Mouse (Mus musculus): Measurements from ENCODE around the gene Ccdc183.

Ccdc183 gene

DNA sequence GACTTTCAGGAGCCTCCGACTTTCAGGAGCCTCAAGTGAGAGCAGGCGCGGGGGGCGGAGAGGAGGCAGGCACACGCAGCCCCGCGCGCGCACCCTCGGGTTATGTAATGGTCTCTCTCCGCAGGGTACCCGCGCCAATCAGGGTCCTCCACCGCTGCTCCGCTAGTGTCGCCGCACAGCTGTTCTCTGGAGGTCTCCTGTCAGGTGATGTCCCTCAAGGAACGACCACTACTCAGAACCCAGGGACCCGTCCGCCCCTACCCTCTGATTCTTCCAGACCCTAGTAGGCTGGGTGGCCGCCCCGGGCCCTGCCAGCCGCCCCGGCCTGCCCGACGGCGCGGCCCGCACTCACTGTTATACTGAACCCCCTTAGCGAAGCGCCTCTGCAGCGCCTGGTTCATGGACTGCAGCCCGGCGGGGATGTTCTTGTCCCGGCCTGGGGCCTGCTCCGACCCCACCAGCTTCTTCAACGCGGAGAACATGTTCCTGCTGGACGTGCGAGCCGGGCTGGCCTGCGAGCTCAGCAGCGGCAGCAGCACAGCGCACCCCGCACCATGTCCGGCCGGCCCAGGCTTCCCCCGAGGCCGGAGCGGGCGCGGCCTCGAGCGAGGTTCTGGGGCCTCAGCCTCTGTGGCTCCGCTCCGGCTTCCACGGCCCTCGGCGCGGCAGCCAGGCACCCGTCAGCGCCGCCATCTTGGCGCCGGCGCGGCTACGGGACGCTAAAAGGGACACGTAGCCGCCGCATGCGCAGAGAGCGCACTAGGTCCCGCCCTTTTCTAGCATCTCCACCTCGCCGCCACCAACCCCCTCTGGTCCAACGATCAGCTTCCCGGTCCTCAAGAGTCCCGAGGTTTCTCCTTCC is 9.5 kb downstream of the Ccdc183 start, which contains the start of gene Rabl6:
TSS of gene Rabl6 (minus strand) at position 761 of the 862 bp plus-strand sequence.
- DNase-seq (ENCODE audit: extremely low spot score): peak; percentile 90

DNA sequence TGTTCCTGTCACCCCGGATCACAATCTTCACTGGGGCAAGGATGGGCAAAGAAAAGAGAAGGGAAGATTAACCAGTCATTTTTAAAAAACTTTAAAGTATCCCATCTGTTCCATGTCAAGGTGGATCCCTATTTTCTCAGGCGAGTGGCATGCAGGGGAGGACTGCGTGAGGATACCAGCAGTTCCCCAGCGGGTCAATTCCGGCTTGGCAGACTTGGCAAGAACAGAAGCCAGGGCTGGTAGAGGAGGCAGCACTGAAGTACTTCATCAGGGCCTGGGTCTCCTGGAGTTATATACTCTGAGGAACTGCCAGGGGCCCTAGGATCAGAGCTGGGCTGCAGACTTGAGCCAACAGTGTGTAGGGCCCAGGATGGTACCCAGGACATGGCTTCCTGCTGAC is 15.0 kb downstream of the Ccdc183 start:
- no peak for DNase-seq (ENCODE audit: extremely low spot score)

DNA sequence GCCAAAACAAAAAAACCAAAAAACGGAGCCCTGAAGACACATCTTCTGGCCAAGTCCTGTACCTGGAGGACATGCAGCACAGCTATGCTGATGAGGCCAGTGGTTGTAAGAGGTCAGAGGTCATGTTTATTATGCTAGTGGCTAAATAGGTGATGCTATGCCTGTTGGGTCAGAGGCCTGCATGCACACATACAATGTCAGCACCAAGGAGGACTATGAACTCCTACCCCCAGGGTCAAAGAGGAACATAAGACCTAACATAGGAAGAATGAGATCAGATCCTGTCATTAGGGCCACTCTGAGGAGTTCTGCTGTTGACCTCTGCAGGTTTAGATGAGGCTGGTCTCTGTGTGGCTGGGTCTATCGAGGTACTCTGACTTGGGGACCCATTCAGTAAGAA is 17.4 kb downstream of the Ccdc183 start:
- no peak for DNase-seq (ENCODE audit: extremely low spot score)

DNA sequence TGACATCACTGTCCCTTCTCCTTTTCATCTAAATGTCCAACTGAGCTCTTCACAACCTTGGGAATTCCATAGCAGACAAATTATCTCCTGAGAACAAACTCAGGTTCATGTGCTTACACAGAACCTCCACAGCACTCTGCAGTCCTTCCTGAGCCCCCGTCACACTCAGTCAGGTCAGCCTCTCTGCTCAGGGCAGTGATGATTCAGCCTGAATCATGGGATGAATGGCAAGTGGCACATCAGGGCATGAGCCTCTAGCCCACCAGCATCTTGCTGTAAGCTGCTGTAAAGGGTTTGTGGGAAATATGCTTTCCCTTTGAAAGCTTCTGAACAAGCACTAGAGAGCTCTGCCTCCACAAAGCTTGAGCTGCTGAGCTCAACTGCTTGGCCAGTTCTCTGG is 18.7 kb downstream of the Ccdc183 start:
- DNase-seq (ENCODE audit: extremely low spot score): no peak

DNA sequence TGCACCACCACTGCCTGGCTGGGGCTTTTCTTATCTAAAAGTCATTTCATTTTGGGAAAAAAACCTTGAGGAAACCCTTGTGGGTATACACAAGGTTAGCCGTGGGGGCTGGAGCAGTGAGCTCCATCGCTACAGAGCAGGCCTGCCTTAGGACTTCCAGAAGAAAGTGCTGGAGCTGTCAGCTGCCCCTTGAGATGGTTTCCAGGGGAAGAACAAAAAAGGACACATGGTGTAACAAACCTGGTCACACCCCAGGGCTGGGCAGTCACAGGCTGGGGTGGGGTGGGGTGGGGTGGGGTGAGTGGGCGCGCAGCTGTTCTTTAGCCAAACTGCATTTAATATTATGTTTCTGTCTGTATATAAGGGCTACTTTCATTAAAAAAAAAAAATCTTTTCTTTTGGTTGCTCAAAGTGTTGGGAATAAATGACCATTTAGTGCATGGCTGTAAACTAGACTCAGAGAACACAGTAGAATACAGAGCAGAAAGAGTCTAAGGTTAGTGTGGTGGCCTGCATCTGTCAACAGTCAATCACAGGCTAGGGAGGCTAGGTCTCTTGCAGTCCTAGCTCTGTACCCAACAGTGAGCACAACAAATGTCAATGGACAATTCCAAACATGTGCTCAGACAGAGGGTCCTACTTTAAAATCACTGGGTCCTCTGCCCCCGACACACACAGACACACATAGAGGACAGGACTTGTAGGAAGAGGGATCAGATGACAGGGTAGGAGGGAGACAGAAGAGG is 20.5 kb downstream of the Ccdc183 start:
- no peak for DNase-seq (ENCODE audit: extremely low spot score)

DNA sequence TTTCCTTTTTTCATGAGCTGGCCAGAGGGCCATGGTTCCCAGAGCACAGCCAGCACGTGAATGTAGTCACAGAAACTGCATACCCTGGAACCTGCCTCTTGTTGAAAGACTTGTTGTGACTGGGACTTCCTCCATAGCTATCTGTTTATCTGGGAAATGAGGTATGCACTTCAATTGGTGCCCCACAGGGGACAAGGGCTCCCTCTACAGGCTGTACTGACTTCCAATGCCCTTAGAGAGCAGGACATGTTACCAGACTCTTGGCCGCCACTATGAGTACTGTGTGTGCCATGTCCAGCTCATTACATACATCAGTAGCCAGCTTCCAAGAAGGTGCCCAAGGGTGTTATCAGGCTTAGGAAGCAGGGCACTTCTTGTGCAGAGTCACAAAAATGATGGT is 25.6 kb downstream of the Ccdc183 start:
- no peak for DNase-seq (ENCODE audit: extremely low spot score)

DNA sequence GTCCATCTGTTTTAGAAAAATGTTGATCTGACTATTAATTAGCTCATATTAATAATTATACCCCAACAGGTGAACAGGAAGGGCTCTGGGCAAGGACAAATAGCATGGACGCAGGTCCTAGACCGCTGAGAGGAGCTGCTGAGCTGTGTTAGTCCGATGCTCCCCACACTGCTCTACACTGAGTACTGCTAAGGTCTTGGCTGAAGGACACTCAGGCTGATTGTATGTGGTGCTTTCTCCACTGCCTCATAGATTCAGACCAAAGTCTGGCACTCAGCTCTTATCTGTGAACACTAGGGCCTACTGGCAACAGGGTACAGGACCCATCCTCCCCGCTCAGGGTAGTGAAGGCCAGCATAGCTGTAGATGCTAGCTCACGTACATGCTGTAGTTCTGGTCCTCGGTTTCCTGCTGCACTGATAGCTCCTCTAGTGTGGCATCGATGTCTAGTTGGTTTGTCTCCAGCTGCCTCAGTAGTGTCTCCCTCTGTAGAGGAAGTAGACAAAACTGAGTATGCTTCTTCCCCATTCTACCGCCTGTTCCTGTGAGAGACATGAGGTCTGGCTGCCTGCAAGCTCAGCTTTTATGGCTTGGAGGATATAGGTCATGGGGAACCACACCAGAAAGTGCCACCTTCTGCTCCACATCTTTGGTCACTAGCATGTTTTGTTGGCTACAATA is 29.1 kb downstream of the Ccdc183 start:
- DNase-seq (ENCODE audit: extremely low spot score): no peak

DNA sequence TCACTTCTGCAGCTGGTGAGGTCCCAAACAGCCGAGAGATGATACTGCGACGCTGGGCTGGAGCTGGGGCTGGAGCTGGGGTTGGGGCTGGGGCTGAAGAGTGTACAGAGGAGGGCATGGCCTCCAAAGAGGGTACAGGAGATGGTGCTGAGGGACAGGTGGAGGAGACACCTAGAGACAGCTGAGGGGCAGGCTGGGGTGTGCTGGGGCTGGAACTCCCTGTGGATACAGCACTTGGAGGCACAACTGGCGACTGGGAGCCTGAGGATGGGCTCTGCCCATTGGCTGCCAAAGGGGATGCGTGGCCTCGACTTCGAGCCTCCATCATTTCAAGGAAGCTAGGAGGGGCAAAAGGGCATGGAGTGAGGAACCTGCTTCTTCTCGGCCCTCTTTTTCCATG is 30.2 kb downstream of the Ccdc183 start:
- no peak for DNase-seq (ENCODE audit: extremely low spot score)

DNA sequence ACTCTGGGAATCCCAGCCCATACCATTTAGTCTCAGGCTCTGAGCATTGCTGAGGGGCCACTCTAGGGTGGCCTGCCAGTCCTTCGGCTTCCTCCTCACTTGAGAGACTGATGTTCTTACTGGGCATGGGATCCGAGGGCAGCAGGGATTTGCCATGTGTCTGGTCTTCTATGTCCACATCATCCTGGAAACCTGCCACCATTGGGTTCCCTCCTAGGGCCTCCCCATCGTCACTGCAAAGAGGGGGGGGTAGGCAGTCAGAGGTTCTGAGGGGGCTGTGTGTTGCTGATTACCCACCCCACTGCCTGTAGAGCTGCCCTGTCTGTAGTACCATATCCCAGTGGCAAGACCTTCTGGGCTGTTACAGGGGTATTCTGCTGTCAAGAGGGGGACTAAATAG is 31.9 kb downstream of the Ccdc183 start:
- DNase-seq (ENCODE audit: extremely low spot score): no peak

DNA sequence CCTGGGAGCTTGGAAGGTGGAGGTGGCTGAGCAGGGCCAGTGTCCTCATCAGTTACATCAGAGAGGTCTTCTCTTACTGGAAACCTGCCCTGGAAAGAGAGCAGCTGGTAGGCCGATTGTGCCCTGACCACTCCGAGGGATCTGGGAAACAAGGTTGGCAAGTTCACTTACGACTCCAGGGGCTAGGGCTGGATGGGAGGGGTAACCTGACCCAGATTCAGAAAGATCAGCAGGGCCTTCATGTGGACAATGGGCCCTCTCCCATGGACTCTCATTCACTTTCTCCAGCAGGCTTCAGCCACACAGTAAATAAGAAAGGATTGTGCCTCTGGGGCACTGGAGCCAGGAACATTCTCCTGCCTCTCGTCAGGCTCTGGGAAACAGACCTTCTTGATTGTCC is 32.6 kb downstream of the Ccdc183 start:
- DNase-seq (ENCODE audit: extremely low spot score): no peak

DNA sequence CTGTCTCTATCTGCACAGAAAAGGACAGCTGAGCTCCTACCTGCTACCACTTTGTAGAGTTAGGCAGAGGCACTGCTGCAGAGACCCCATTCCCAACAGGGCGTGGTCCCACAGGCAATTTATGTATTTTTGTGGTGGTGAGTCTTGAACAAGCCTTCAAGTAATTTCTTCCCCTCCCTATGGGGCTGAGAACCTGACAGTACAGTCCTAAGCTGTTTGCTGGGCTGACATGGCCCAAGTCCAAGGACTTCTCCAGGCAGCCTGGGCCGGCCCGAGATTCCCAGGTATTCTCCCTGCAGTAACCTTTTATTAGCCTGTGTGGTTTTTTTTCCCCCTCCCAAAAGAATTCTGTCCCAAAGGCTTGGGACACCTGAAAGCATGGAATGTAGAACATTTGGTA is 33.3 kb downstream of the Ccdc183 start:
- no peak for DNase-seq (ENCODE audit: extremely low spot score)

DNA sequence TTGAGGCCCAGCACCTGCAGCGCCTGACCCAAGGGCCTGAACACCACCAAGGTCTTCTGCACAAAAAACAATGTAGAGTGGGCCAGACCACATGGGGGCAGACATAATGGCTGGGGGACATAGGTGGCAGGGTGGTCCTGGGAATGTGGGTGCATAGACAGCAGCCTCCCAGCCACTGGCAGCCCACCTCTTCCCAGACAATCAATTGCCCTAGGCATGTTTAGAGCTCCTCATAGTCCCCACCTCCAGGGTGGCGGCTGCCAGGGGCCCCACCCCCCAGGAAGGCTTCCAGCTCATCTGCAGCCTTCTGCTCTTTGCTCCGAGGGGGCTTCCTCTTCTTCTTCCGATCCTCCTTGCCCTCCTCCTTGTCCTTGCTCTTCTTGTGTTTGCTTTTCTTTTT is 33.9 kb downstream of the Ccdc183 start:
- DNase-seq (ENCODE audit: extremely low spot score): no peak

DNA sequence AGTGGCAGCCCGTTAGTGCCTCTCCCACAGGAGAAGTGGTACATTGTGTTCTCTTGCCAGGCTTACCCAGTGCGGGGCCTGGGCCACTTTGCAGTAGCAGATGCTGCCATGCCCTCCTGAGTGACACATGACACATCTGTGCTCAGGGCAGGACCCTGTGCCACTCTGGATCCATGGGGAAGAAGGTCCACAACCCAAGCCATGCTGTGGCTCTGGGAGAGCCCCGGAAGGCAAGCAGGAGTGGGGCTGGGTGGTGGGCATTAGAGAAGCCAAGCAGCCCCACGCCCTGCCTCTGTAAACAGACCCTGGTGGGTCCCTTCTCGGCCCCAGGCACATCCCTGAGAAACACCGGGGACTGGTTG is 34.4 kb downstream of the Ccdc183 start:
- DNase-seq (ENCODE audit: extremely low spot score): no peak

DNA sequence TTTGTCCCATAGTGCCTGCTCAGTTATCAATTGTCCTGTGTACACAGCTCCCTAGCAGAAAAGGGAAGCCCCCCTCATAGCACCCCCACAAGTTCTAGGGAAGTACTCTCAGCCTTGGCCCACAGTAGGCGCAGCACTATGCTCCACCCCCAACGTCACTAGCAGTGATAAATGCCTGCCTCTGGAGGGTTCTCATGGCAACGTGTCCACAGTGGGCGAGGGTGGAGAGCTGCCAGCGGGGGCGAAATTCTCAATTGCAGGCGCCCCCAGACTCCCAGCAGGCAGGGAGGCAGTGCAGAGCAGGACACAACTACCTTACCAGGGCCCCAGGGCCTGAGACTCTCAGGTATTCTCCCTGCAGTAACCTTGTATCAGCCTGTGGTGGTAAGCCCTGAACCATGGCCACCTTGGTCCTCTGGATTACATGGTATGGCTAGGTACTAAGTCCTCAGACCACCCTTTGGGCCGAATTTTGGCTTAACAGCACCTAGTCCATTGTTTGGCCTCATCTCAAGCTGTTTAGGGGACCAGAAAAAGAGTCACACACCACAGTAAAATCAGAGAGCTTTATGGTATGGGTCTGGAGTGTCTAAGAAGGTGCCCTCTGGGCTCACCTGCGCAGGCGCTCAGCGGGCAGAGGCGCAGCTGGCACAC is 34.9 kb downstream of the Ccdc183 start:
- DNase-seq (ENCODE audit: extremely low spot score): no peak

DNA sequence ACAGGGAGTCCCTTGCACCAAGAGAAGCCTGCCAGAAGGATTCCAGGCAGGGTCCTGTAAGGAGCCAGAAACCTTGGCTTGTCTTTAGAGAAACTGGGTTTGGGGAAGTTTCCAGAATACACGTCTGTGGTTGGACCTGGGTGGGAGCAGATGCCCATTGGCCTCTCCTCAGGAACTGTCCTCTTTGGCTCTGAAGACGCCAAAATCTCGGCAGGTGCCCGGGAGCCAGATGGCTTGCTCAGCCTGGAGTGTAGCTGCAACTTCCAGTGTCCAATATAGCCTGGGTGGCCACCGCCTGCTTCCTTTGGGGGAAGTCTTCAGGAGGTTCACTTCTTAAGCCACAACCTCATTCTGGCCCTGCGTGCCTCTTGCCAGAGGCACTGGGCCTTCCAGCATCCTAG is 35.6 kb downstream of the Ccdc183 start:
- no peak for DNase-seq (ENCODE audit: extremely low spot score)

DNA sequence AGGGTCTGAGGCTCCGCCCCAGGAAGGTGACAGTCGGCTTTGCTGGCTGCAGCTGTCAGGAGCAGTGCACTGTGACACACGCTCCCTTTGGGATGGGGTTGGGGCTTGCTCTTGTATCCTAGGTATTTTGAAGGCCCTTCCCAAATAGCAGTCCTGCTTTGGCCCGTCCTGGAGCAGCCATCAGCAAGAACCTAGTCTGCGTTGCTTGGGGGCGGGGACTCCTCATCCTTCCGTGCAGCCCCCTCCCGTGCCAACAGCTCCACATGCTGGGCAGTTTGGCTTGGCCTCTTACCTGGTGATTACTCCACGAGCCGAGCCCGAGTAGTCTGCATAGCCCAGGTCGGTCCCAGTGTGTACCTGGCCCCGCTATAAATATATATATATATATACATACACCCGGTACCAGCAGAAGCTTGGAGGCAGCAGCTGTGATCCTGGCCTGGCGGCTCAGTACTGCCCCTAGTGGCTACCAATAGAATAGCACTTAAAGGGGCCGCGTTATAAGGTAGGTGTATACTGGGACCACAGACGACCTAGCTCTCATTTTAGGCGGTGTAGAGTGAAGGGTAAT is 36.1 kb downstream of the Ccdc183 start, which contains the start of gene Ajm1:
TSS of gene Ajm1 (minus strand) at position 464 of the 571 bp plus-strand sequence.
- peak; percentile 75 for DNase-seq (ENCODE audit: extremely low spot score)

DNA sequence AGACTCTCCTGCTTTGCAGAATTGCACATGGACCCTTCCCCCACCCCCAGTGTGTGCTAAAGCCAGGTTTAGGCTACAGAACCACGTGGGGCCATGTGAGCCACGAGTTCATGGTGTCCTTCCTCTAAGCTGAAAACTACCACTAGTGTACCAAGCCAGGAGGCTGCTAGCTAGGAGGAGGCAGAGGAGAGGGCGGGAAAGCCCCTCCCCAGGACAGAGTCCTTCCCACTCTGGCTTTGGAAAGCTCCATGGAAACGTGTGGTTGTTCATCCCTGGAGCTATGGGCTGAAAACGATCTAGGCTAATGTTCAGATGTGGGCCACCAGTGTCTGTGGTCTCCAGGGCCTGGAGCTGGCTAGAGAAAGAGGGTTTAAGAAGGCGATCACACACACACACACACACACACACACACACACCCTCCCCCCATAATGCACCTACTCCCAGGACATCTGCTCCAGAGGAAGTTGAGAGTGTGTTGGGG is 36.8 kb downstream of the Ccdc183 start:
- no peak for DNase-seq (ENCODE audit: extremely low spot score)

DNA sequence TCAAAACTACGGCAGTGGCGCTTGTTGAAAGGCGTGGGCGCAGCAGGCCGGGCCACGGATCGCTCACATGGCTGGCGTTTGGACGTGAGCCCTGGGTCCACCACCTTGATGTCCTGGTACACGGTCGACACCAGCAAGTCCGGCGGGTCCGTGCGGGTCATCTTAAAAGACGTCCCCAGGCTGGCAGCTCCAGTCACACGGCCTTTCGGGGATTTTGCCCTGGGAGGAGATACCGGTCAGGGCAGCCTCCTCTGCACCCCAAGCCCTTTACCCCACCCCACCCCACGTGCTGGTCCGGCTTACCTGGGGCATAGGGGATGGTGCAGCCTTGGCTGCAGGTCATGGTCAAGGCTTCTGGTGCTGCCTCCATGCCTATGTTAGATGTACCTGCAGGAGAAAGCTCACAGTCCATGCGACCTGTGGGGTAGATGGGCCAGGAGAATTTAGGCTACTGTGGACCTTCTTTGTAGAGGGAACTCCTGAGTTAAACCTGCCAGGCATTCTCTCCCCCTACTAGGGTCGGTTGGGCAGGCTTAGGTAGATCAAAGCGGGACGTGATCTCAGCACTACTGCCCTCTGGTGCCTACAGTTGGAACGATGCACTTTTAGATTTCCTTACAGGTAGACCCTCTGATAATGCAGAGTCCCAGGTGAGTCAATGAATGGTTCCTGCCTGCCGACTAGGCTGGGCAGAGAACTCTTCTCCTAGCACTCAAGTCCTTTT is 37.6 kb downstream of the Ccdc183 start:
- peak; percentile 48 for DNase-seq (ENCODE audit: extremely low spot score)

DNA sequence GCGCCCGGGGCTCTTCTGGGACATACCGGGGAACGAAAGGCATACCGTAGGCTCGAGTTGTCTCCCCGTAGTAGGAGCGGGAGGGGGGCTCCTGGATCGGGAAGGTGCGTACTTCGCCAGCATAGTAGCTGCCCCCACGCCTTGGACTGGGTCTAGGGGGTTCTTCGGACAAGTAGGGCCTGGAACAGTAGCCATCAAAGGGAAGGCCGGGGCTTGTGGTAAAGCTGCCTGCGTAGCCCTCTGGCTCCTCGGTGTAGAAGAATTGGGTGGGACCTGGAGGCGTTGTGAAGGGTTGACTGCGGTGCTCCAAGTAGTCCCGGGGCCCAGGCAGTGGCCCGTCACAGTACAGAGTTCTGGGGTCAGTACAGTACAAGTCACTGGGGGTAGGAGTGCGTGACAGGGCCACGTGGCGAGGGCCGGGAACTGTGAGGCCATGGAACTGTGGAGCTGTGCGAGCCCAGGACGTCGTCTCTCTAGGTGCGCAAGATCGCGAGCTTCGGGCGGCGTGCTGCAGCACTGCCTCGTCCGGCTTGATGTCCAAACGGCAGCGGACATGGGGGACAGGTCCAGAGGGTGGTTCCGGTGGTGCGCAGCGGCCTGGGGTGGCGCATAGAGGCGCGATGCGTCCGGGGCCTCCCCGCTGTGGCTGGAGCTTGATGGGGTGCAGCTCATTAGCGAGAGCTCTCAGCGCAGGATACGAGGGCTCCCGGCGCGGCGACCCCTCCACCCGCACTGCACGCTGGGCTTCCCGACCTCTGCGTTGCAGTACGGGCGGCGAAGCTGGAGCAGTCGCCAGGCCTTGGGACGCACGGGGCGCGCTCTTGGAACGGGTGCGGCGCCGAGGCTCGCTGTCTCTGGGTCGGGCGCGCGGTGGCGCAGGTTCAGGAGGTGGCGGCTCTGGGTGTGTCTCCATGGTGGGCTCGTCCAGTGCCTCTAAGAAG is 38.4 kb downstream of the Ccdc183 start:
- DNase-seq (ENCODE audit: extremely low spot score): peak; percentile 32
